Mouse (Mus musculus) liver, embryonic 14.5 days (tissue): Measurements from ENCODE around the gene Casp8. TPM values are rescaled to one million over a fixed set of nuclear protein-coding genes. Genes with fewer than 3 reads are reported as not detected.
A peak's percentile ranks its signal among the peaks of the same experiment; 100 is the strongest.
"Not testable (repeated sequence)": the region's sequence is repeated elsewhere in the genome, so short reads cannot be mapped to it uniquely, and the experiment has no call there.

Source experiments
- ATAC-seq: fragments of 200-750 bp; cut with Nextera tagmentation; 2 replicates; pipeline ENCODE4 v1.8.0; 2017; ENCODE audit warnings: moderate number of reproducible peaks, mild to moderate bottlenecking, moderate library complexity; ENCODE audit not compliant: insufficient read depth
- DNase-seq, 3 experiments: peaks; one replicate each; pipeline ENCODE4 v3.0.0-alpha.2; 2012 to 2013; ENCODE audit warnings: low read depth in 3 of 3, low spot score in 3 of 3
- H3K27ac ChIP-seq: fragments of 300-500 bp; sonication (generic); 2 replicates; pipeline ENCODE4 v1.5.1; 2014; ENCODE audit warnings: moderate library complexity, mild to moderate bottlenecking, control low read depth, inconsistent platforms
- H3K27me3 ChIP-seq: fragments of 300-500 bp; sonication (generic); 2 replicates; pipeline ENCODE4 v1.6.1; 2014; ENCODE audit warnings: mild to moderate bottlenecking, low read length, moderate library complexity; ENCODE audit not compliant: control insufficient read depth, insufficient read depth
- H3K36me3 ChIP-seq: fragments of 300-500 bp; sonication (generic); replicated peaks from 2 replicates; pipeline ENCODE4 v1.6.1; 2014; ENCODE audit warnings: low read depth; ENCODE audit not compliant: control insufficient read depth, insufficient read depth
- H3K4me1 ChIP-seq, 2 experiments: fragments of 200-500 bp in 1 of 2; fragments of 300-500 bp in 1 of 2; sonication (generic) in 1 of 2; replicated peaks; 2 replicates each; pipeline ENCODE4 v1.6.1; 2012 to 2014; ENCODE audit warnings: antibody characterized with exemption in 1 of 2, inconsistent platforms in 1 of 2, low read length in 1 of 2; ENCODE audit not compliant: control insufficient read depth in 2 of 2, insufficient read depth in 2 of 2
- H3K4me2 ChIP-seq: fragments of 300-500 bp; sonication (generic); 2 replicates; pipeline ENCODE4 v1.6.1; 2014; ENCODE audit warnings: low read depth, mild to moderate bottlenecking, control low read depth, moderate library complexity
- H3K4me3 ChIP-seq, 2 experiments: fragments of 200-500 bp in 1 of 2; fragments of 300-500 bp in 1 of 2; sonication (generic) in 1 of 2; 2 replicates each; pipeline ENCODE4 v1.5.1; 2012 to 2014; ENCODE audit warnings: low read depth in 2 of 2, low read length in 2 of 2, mild to moderate bottlenecking in 2 of 2, control low read depth in 1 of 2, inconsistent platforms in 1 of 2, moderate library complexity in 1 of 2; ENCODE audit not compliant: insufficient read depth in 1 of 2
- H3K9ac ChIP-seq: fragments of 300-500 bp; sonication (generic); replicated peaks from 2 replicates; pipeline ENCODE4 v1.6.1; 2014; ENCODE audit warnings: mild to moderate bottlenecking, control low read depth, moderate library complexity
- H3K9me3 ChIP-seq: fragments of 300-500 bp; sonication (generic); 2 replicates; pipeline ENCODE4 v1.6.1; 2016; ENCODE audit warnings: low read length, mixed read lengths; ENCODE audit not compliant: control insufficient read depth
- CTCF ChIP-seq: IDR thresholded peaks from 2 replicates; pipeline ENCODE4 v1.5.1; 2016; ENCODE audit warnings: antibody characterized with exemption, low read depth, control low read depth
- EP300 ChIP-seq: IDR thresholded peaks from 2 replicates; pipeline ENCODE4 v1.6.1; 2016; ENCODE audit warnings: antibody characterized with exemption, low read depth
- WGBS: fragments of 180-500 bp; shearing (Covaris S2); extraction: QIAGEN DNeasy Blood & Tissue Kit; methylation state at CpG from one replicate; pipeline ENCODE4 v1.1.7; 2014; ENCODE audit not compliant: insufficient replicate concordance; 5-methylcytosine and 5-hydroxymethylcytosine counted together
- polyA plus RNA-seq, 2 experiments: library from polyadenylated mRNA; depleted of rRNA in 1 of 2; stranded (reverse) in 1 of 2; unstranded in 1 of 2; fragments of >200 nt; fragmentation: Nextera tagmentation in 1 of 2; extraction: Ambion mirVana in 1 of 2; gene quantifications; 2 replicates each; pipeline versions ENCODE4 v1.2.1 to v1.2.3; 2012 to 2014

The Casp8 gene
- polyA plus RNA-seq, 2 experiments, result 5.8 to 9.9 TPM

DNA sequence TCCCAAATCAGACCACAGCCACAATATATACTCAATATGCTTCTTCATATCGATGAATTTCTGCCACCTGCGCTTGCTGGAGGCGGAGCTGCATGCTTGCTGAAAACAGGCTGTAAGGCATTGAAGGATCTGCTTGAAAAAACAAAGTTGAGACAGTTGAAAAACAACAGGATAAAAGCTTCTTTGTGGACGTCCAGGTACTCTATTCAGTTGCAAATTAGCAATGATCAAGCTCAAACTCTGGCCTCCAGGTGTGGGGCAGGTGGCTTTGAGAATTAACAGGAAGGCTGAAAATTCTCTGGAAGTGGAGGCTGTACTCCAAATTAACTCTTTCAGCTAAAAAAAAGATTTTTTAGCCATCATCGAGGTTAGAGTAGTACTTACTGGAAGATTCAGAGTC is 32.6 kb upstream of the Casp8 start:
- Histone ChIP-seq H3K4me2 (no peak overlapping the region), H3K9me3 (no peaks in the 10 kb centered on the region), H3K27ac (no peak overlapping the region), H3K4me3 (no peak overlapping the region), H3K36me3 (no peaks in the 10 kb centered on the region), H3K4me1 (no peaks in the 10 kb centered on the region), H3K9ac (no peak overlapping the region), H3K27me3 (no peaks in the 10 kb centered on the region)
- no peak for TF ChIP-seq CTCF
- TF ChIP-seq EP300, result no peak
- DNase-seq (no peak), ATAC-seq (no peak)
- 60% methylated on average over 5 of the region's 5 CpGs for WGBS

DNA sequence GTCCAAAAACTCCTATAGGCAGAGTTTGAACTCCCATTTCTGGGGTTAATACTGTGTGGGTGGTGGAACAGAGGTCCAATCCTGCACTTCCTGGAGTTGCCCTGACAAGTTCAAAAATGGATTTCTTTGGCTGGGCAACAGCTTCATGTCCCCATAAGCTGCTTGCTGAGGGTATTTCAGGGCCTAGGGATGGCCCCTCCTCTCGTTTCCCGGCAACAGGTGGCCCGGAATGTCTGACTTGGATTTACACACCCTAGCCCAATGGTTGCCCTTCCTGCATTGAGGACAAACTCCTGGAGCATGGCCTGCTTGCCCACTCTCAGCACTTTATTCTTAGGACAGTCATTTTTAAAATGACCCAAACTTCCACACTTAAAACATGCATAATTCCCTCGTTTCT is 28.7 kb upstream of the Casp8 start:
- not testable (repeated sequence) for H3K27me3 ChIP-seq, H3K36me3 ChIP-seq, H3K27ac ChIP-seq, H3K4me2 ChIP-seq, H3K9ac ChIP-seq, H3K9me3 ChIP-seq, H3K4me1 ChIP-seq, DNase-seq, ATAC-seq, H3K4me3 ChIP-seq
- WGBS, result 63% methylated on average over 4 of the region's 4 CpGs

- Histone ChIP-seq H3K9ac (no peak overlapping the region), H3K27ac (no peak overlapping the region), H3K4me2 (no peak overlapping the region), H3K27me3 (no peaks in the 10 kb centered on the region), H3K36me3 (no peaks in the 10 kb centered on the region), H3K9me3 (no peaks in the 10 kb centered on the region), H3K4me3 (no peak overlapping the region), H3K4me1 (peaks cover 0 to 3% of the 10 kb centered on the region in 2 experiments; a peak in 1 of 4 replicates)
- DNase-seq (no peak), ATAC-seq (no peak)
- TF ChIP-seq CTCF, result no peak
- no peak for TF ChIP-seq EP300
Measured at GRCm38 (mm10) chr1:58769136-58769535, 26.0 kb upstream of the Casp8 start.

GRCm38 (mm10) chr1:58769701-58770100 is 25.5 kb upstream of the Casp8 start:
- Histone ChIP-seq H3K4me1 (peaks cover 0 to 3% of the 10 kb centered on the region in 2 experiments; a peak in 1 of 4 replicates), H3K9ac (no peak overlapping the region), H3K27me3 (no peaks in the 10 kb centered on the region), H3K27ac (no peak overlapping the region), H3K4me3 (no peak overlapping the region), H3K36me3 (no peaks in the 10 kb centered on the region), H3K4me2 (no peak overlapping the region), H3K9me3 (no peaks in the 10 kb centered on the region)
- no peak for ATAC-seq
- 42% methylated on average over 9 of the region's 9 CpGs for WGBS
- TF ChIP-seq CTCF (no peak), EP300 (no peak)
- DNase-seq, result no peak

DNA sequence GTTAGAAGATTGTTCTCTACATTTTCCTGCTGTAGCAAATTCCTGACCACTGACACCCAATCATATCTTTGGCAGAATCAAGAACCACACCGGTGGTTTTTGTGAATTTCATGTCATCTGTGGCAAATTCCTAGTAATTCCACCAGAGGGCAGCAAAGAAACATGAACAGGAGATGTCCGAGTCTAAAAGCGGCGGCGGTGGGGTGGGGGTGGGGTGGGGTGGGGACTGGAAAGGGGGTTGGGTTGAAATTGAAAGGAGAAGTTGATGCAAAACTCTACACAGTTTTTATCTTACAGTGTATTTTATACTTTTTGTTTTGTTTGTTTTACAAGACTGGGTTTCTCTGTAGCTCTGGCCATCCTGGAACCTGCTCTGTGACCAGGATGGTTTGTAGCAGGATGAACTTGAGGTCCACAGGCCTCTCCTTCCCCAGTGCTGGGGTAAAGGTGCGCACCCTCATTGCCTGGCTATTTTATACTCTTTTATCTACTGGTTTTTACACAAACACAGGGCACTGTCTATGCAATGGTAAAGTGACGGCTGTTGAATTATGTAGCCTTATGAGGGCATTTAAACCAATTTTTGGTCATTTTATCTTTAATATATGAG is 25.0 kb upstream of the Casp8 start:
- no peak overlapping the region for H3K27ac ChIP-seq

More for the DNA sequence above, 25.0 kb upstream of the Casp8 start:
- 20% methylated on average over 7 of the region's 7 CpGs for WGBS
- Histone ChIP-seq H3K4me2 (no peak overlapping the region), H3K36me3 (no peaks in the 10 kb centered on the region), H3K27me3 (no peaks in the 10 kb centered on the region), H3K9ac (no peak overlapping the region), H3K4me1 (peaks cover 0 to 3% of the 10 kb centered on the region in 2 experiments; a peak in 1 of 4 replicates), H3K9me3 (no peaks in the 10 kb centered on the region), H3K4me3 (no peak overlapping the region)
- ATAC-seq, result no peak
- peak; percentile 22 to 36 (median 33) for DNase-seq
- peak; percentile 57; the same call in 1 of the 2 replicates for TF ChIP-seq CTCF
- TF ChIP-seq EP300, result no peak
